Mouse (Mus musculus) erythroblast, embryonic 14.5 days (primary cell): ENCODE measurements around the gene Mtnr1b.

ENCODE experiments used
- GATA1 ChIP-seq: IDR thresholded peaks from 2 replicates; pipeline ENCODE4 v1.6.1; 2012; ENCODE audit warnings: low read length, inconsistent platforms, mixed read lengths
- TAL1 ChIP-seq: IDR thresholded peaks from 3 replicates; pipeline ENCODE4 v1.6.1; 2012; ENCODE audit warnings: low read length, inconsistent platforms, mixed read lengths

DNA sequence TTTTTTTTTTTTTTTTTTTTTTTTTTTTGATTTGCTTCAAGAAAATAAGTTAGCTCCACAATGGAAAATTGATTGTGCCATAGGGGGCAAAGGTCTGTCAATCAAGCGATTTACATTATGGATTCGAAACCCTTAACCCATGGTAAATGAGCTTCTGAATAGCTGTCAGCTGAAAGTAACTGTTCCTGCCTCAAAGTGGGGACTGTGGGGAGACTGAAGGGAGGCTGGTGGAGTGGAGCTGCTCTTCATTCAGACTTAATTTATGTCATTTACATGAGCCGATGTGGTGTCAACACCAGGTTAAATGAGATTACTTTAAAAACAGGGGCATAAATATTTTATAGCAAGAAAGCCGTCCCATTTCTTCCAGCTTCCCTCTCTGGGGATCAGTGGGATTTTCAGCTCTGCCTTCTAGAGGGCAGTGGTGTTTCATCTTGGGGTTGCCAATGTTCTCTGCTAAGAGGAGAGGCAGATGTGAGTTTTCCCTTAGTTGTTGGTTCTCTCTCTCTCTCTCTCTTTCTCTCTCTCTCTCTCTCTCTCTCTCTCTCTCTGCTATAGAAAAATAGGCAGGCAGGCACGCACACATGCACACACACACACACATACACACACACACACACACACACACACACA, 45.1 kb upstream of the Mtnr1b start:
- TF ChIP-seq TAL1 (no peak), GATA1 (no peak)
